Mouse (Mus musculus) spleen, adult 2 months (tissue): ENCODE measurements around the gene Gm49321.

Source experiments
- CTCF ChIP-seq: fragments of 200-500 bp; IDR thresholded peaks from 2 replicates; pipeline ENCODE4 v1.5.1; 2011; ENCODE audit warnings: mild to moderate bottlenecking, inconsistent platforms; ENCODE audit not compliant: insufficient read depth, insufficient read length, insufficient replicate concordance; ENCODE audit errors: extremely low read depth
- POLR2A ChIP-seq: fragments of 200-500 bp; IDR thresholded peaks from 2 replicates; pipeline ENCODE4 v1.6.1; 2011; ENCODE audit warnings: low read depth, low read length, inconsistent platforms

DNA sequence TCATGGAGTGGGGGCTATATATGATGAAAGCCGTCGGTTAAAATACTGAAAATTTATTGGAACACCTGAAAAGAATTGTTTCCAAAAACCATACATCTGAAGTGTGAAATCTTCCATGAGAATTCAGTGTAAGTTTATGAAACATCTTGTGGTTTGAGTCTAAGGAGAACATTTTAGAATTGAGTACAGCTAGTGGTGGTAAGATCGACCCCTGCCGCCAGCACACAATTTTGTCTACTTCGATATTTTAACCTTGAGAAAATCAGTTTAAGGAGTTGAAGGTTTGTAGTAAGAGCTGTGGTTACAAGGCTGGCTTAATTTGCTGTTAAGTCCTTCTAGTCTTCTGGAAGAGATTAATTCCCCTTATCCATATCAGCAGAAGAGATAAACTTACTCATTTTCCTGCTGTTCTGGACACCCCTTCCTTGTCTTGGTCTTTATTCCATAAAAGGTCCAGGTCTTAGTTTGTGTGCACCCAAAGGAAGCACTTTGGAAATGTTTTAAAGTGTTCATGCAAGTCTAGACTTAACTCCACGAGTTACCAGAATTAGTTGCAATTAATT lies 28.4 kb upstream of the Gm49321 start:
- TF ChIP-seq POLR2A (no peak), CTCF (no peak)
